Mouse (Mus musculus): ENCODE data around the gene Itfg2. TPM values are rescaled to one million over a fixed set of nuclear protein-coding genes. Genes with fewer than 3 reads are reported as not detected.

Itfg2 gene
- total and polyA plus RNA-seq, 3 experiments = 8.0 to 45.1 (median 17.9) TPM

DNA sequence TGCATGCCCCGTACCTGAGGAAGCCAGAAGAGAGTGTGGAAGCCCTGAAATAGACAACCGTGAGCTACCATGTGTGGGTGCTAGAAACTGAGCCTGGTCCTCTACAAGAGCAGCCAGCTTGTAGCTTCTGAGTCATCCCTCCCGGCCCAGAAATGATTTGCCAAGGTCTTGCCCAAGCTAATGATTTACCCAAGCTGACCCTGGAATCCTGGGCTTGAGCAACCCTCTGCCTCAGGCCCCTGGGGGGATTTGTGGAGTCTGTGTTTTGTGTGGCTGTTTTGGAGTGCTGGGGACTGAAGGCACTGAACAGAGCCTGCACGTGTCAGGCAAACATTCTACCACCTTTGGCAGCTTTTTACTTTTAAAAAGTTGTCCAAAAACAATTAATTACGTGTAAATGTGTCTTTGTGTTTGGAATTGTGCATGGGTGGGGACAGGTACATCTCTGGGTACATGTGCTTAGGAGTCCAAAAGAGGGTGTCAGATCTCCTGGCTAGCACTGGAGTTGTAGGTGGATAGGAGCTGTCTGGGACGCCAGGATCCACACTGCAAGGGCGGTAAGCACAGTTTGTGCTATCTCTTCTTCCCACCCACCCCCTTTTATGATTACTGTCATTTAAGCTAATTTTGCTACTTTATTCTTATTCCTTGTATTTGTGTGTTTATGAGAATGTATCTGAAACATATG is 27.0 kb downstream of the Itfg2 start:
- no peak overlapping the region for H3K9ac ChIP-seq (ENCODE audit: insufficient read depth, low read depth)
- in situ Hi-C loops (cut with MboI; ENCODE audit: low pct_ligation_motif_present, low pct_unique_long_range_greater_than_20kb, low sequenced_read_pairs) (no loop called here), dilution Hi-C loops (cut with MboI; ENCODE audit: extremely low pct_ligation_motif_present, extremely low pct_unique_long_range_greater_than_20kb, low sequenced_read_pairs) (no loop called here)
- TF ChIP-seq TBP (conservative IDR thresholded peaks at IDR 0.05; ENCODE audit: low read depth, low read length) = no peak
- no peak for TF ChIP-seq JUND (conservative IDR thresholded peaks at IDR 0.05; ENCODE audit: low read depth, low read length)
- no peak for TF ChIP-seq CTCF (conservative IDR thresholded peaks at IDR 0.05 in 1 of 2, IDR thresholded peaks at IDR 0.05 in 1 of 2; ENCODE audit: low read depth in 2 of 2, low read length in 2 of 2)
- TF ChIP-seq USF1 (IDR thresholded peaks at IDR 0.05; ENCODE audit: low read depth, low read length) = no peak
- TF ChIP-seq RCOR1 (conservative IDR thresholded peaks at IDR 0.05; ENCODE audit: low read depth, low read length) = no peak
- TF ChIP-seq IRF4 (IDR thresholded peaks at IDR 0.05; ENCODE audit: low read depth, low read length) = no peak
- TF ChIP-seq MAX (IDR thresholded peaks at IDR 0.05; ENCODE audit: low read length) = no peak
- TF ChIP-seq MEF2A (IDR thresholded peaks at IDR 0.05; ENCODE audit: borderline replicate concordance, low read depth, low read length) = no peak
- TF ChIP-seq SIN3A (IDR thresholded peaks at IDR 0.05; ENCODE audit: low read length) = no peak
- TF ChIP-seq MXI1 (IDR thresholded peaks at IDR 0.05; ENCODE audit: low read depth, low read length) = no peak
- TF ChIP-seq USF2 (conservative IDR thresholded peaks at IDR 0.05; ENCODE audit: low read depth, low read length) = no peak
- TF ChIP-seq NELFE (IDR thresholded peaks at IDR 0.05; ENCODE audit: low read depth, low read length) = no peak
- TF ChIP-seq UBTF (IDR thresholded peaks at IDR 0.05; ENCODE audit: low read depth, low read length) = no peak
- H3K4me3 ChIP-seq (replicated peaks in 1 of 3; ENCODE audit: low read depth in 2 of 3, low read length in 2 of 3, poor library complexity in 1 of 3) = no peak overlapping the region
- DNase-seq (ENCODE audit: extremely low read depth) = no peak
- H3K4me2 ChIP-seq (ENCODE audit: insufficient read depth, low read depth, poor library complexity, severe bottlenecking) = no peak overlapping the region
- H3K4me1 ChIP-seq (ENCODE audit: control insufficient read depth in 1 of 2, insufficient read depth in 2 of 2) = no peaks in the 10 kb centered on the region
- no peaks in the 10 kb centered on the region for H3K9me3 ChIP-seq (replicated peaks; ENCODE audit: low read length)
- H3K27ac ChIP-seq (ENCODE audit: insufficient read depth, low read depth) = no peak overlapping the region
- no peaks in the 10 kb centered on the region for H3K36me3 ChIP-seq (replicated peaks in 1 of 2; ENCODE audit: control insufficient read depth in 1 of 2, insufficient read depth in 1 of 2, low read length in 1 of 2)
- H3K27me3 ChIP-seq (replicated peaks) = no peaks in the 10 kb centered on the region
- no peaks in the 10 kb centered on the region for H3K79me2 ChIP-seq (replicated peaks; ENCODE audit: control insufficient read depth, extremely low read depth, insufficient read depth, poor library complexity, severe bottlenecking)

DNA sequence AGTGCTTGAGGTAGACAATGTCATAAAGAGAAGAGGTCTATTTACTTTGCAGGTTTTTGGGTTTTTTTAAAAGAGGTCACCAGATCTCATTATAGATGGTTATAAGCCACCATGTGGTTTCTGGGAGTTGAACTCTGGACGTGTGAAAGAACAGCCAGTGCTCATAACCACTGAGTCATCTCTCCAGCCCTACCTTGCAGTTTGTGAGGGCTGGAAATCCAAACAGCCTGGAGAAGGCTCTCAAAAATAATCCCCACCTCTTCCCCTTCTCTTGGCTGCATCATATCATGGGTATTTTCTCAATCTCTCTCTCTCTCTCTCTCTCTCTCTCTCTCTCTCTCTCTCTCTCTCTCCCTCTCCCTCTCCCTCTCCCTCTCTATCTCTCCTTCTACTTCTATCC is 34.0 kb downstream of the Itfg2 start:
- Histone ChIP-seq H3K79me2 (replicated peaks; ENCODE audit: control insufficient read depth, extremely low read depth, insufficient read depth, poor library complexity, severe bottlenecking) (no peaks in the 10 kb centered on the region), H3K27me3 (replicated peaks) (no peaks in the 10 kb centered on the region), H3K9me3 (replicated peaks; ENCODE audit: low read length) (no peaks in the 10 kb centered on the region), H3K4me3 (replicated peaks in 1 of 3; ENCODE audit: low read depth in 2 of 3, low read length in 2 of 3, poor library complexity in 1 of 3) (no peak overlapping the region), H3K4me2 (ENCODE audit: insufficient read depth, low read depth, poor library complexity, severe bottlenecking) (no peak overlapping the region), H3K4me1 (ENCODE audit: control insufficient read depth in 1 of 2, insufficient read depth in 2 of 2) (no peaks in the 10 kb centered on the region), H3K9ac (ENCODE audit: insufficient read depth, low read depth) (no peak overlapping the region), H3K36me3 (replicated peaks in 1 of 2; ENCODE audit: control insufficient read depth in 1 of 2, insufficient read depth in 1 of 2, low read length in 1 of 2) (no peaks in the 10 kb centered on the region), H3K27ac (ENCODE audit: insufficient read depth, low read depth) (no peak overlapping the region)
- dilution Hi-C loops (cut with MboI; ENCODE audit: extremely low pct_ligation_motif_present, extremely low pct_unique_long_range_greater_than_20kb, low sequenced_read_pairs) = no loop called here
- no peak for TF ChIP-seq ETS1 (conservative IDR thresholded peaks at IDR 0.05; ENCODE audit: low read depth, low read length)
- no peak for TF ChIP-seq E2F4 (IDR thresholded peaks at IDR 0.05; ENCODE audit: insufficient replicate concordance, low read depth, low read length)
- TF ChIP-seq UBTF (IDR thresholded peaks at IDR 0.05; ENCODE audit: low read depth, low read length) = no peak
- no peak for TF ChIP-seq SMC3 (IDR thresholded peaks at IDR 0.05; ENCODE audit: low read depth, low read length)
- no peak for TF ChIP-seq USF1 (IDR thresholded peaks at IDR 0.05; ENCODE audit: low read depth, low read length)
- TF ChIP-seq TCF12 (IDR thresholded peaks at IDR 0.05; ENCODE audit: low read depth, low read length) = no peak
- no peak for TF ChIP-seq USF2 (conservative IDR thresholded peaks at IDR 0.05; ENCODE audit: low read depth, low read length)
- no peak for TF ChIP-seq MAZ (IDR thresholded peaks at IDR 0.05; ENCODE audit: low read depth, low read length)
- TF ChIP-seq CTCF (conservative IDR thresholded peaks at IDR 0.05 in 1 of 2, IDR thresholded peaks at IDR 0.05 in 1 of 2; ENCODE audit: low read depth in 2 of 2, low read length in 2 of 2) = no peak
- in situ Hi-C loops (cut with MboI; ENCODE audit: low pct_ligation_motif_present, low pct_unique_long_range_greater_than_20kb, low sequenced_read_pairs) = no loop called here
- DNase-seq (ENCODE audit: extremely low read depth) = no peak
